Mouse (Mus musculus) A20 (cell line): ENCODE data around the gene Got1.

Experiments used
- DNase-seq: peaks from one replicate; pipeline ENCODE4 v3.0.0-alpha.2; 2011; ENCODE audit warnings: low read depth, low spot score

The Got1 gene

GRCm38 (mm10) chr19:43524187-43525103 is at the start of gene Got1:
Gene Got1, minus strand, starts transcription at chr19:43524605.
- DNase-seq = peak; percentile 97

- peak; percentile 64 for DNase-seq
Measured at GRCm38 (mm10) chr19:43570831-43571790, 46.7 kb upstream of the Got1 start.

GRCm38 (mm10) chr19:43569133-43569532 is 44.7 kb upstream of the Got1 start:
- DNase-seq = no peak

- peak; percentile 41 for DNase-seq
Measured at GRCm38 (mm10) chr19:43568298-43568697, 43.9 kb upstream of the Got1 start.

- DNase-seq = no peak
Measured at GRCm38 (mm10) chr19:43563166-43563565, 38.8 kb upstream of the Got1 start.

GRCm38 (mm10) chr19:43561841-43562240 is 37.4 kb upstream of the Got1 start:
- DNase-seq = no peak

GRCm38 (mm10) chr19:43560244-43560643 is 35.8 kb upstream of the Got1 start:
- DNase-seq = no peak

GRCm38 (mm10) chr19:43551493-43551890 is 27.1 kb upstream of the Got1 start:
- no peak for DNase-seq

- DNase-seq = no peak
Measured at GRCm38 (mm10) chr19:43550706-43551492, 26.5 kb upstream of the Got1 start.

GRCm38 (mm10) chr19:43548060-43548459 is 23.7 kb upstream of the Got1 start:
- no peak for DNase-seq

- no peak for DNase-seq
Measured at GRCm38 (mm10) chr19:43546337-43547117, 22.1 kb upstream of the Got1 start.

GRCm38 (mm10) chr19:43535372-43535771 is 11.0 kb upstream of the Got1 start:
- no peak for DNase-seq

GRCm38 (mm10) chr19:43530921-43531320 is 6.5 kb upstream of the Got1 start:
- no peak for DNase-seq

GRCm38 (mm10) chr19:43530197-43530770 is 5.9 kb upstream of the Got1 start:
- peak; percentile 93 for DNase-seq

GRCm38 (mm10) chr19:43528056-43528587 is 3.7 kb upstream of the Got1 start:
- no peak for DNase-seq

- peak; percentile 31 for DNase-seq
Measured at GRCm38 (mm10) chr19:43527131-43527530, 2.7 kb upstream of the Got1 start.

GRCm38 (mm10) chr19:43526025-43526424 is 1.6 kb upstream of the Got1 start:
- DNase-seq = no peak

GRCm38 (mm10) chr19:43525566-43525965 is 1.2 kb upstream of the Got1 start:
- DNase-seq = no peak

- DNase-seq = no peak
Measured at GRCm38 (mm10) chr19:43525104-43525482, 688 bp upstream of the Got1 start.

- peak; percentile 90 for DNase-seq
Measured at GRCm38 (mm10) chr19:43523551-43523950, 854 bp downstream of the Got1 start.
